Mouse (Mus musculus) forebrain, embryonic 14.5 days (tissue): Measurements from ENCODE around the gene Fars2. TPM values are rescaled to one million over a fixed set of nuclear protein-coding genes. Genes with fewer than 3 reads are reported as not detected.

ENCODE experiments used
- ATAC-seq: fragments of 200-750 bp; cut with Nextera tagmentation; 2 replicates; pipeline ENCODE4 v1.8.0; 2017; ENCODE audit warnings: mild to moderate bottlenecking, moderate library complexity
- DNase-seq: peaks from one replicate; pipeline ENCODE4 v3.0.0-alpha.2; 2015; ENCODE audit warnings: low spot score
- H3K27ac ChIP-seq: fragments of 300-500 bp; sonication (generic); 2 replicates; pipeline ENCODE4 v1.5.1; 2014; ENCODE audit warnings: low read depth, mild to moderate bottlenecking, control low read depth, low read length, moderate library complexity
- H3K27me3 ChIP-seq: fragments of 300-500 bp; sonication (generic); replicated peaks from 2 replicates; pipeline ENCODE4 v1.6.1; 2014; ENCODE audit warnings: low read length, control low read depth, mixed read lengths; ENCODE audit not compliant: control insufficient read depth, insufficient read depth
- H3K36me3 ChIP-seq: fragments of 300-500 bp; sonication (generic); 2 replicates; pipeline ENCODE4 v1.6.1; 2014; ENCODE audit warnings: low read length, control low read depth; ENCODE audit not compliant: control insufficient read depth, insufficient read depth
- H3K4me1 ChIP-seq: fragments of 300-500 bp; sonication (generic); 2 replicates; pipeline ENCODE4 v1.6.1; 2014; ENCODE audit warnings: antibody characterized with exemption, low read length, control low read depth; ENCODE audit not compliant: control insufficient read depth, insufficient read depth
- H3K4me2 ChIP-seq: fragments of 300-500 bp; sonication (generic); 2 replicates; pipeline ENCODE4 v1.6.1; 2014; ENCODE audit warnings: mild to moderate bottlenecking, control low read depth, low read length
- H3K4me3 ChIP-seq: fragments of 300-500 bp; sonication (generic); 2 replicates; pipeline ENCODE4 v1.5.1; 2014; ENCODE audit warnings: low read depth, low read length, control low read depth
- H3K9ac ChIP-seq: fragments of 300-500 bp; sonication (generic); 2 replicates; pipeline ENCODE4 v1.6.1; 2014; ENCODE audit warnings: mild to moderate bottlenecking, low read length, control low read depth, moderate library complexity
- H3K9me3 ChIP-seq: fragments of 300-500 bp; sonication (generic); replicated peaks from 2 replicates; pipeline ENCODE4 v1.6.1; 2016; ENCODE audit warnings: low read length, control low read depth, mixed read lengths; ENCODE audit not compliant: control insufficient read depth
- WGBS: fragments of 180-500 bp; shearing (Covaris S2); extraction: QIAGEN DNeasy Blood & Tissue Kit; methylation state at CpG from one replicate; pipeline ENCODE4 v1.1.7; 2014; 5-methylcytosine and 5-hydroxymethylcytosine counted together
- polyA plus RNA-seq: library from polyadenylated mRNA; unstranded; fragments of >200 nt; fragmentation: Nextera tagmentation; extraction: Ambion mirVana; gene quantifications from 2 replicates; pipeline ENCODE4 v1.2.1, GENCODE M21; 2014

The Fars2 gene
- 31.1 and 35.5 TPM in 2 replicates for polyA plus RNA-seq

DNA sequence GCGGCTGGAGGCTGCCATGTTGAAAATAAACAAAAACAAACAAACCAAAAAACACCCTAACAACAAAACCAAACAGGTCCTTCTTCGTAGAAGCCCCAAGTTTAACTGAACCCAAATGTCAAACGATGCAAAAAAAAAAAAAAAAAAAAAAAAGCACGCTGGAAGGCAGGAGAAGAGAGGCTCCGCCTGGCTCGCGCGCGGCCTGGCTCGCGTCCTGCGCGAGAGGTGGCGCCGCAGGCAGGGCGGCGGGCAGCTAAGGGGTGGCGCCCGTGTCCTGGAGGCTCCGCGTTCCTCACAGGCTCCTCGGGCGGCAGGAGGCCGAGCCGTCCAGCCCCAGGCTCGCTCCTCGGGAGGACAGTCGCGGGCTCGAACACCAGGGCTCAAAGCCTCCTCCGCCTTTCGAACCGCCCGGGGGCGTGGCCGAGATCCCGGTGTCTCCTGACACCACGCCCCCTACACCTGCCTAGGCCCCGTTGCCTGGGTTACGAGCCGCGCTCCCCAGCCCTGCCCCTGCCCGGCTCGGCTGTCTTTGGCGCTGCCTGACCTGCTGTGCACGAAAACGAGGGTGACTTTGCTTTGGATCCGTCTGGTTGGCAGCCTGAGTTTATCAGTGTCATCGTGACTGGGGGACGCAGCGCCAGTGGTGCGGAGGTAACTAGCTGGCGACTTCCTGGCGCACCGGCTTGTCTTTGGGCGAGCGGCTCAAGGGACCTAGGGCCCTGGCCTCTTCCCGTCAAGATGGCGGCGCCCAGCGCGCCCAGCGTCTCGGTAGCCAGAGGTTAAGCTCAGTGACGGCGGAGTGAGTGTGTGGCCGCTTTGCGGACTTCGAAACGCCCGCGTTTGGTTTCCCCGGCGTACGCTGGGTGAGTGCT, at the start of gene Fars2, which contains the start of gene Lyrm4:
Fars2 (plus strand) TSS at position 270 of the 872 bp plus-strand sequence.
Lyrm4 (minus strand) TSS at position 384 of the 872 bp plus-strand sequence.
- ATAC-seq = peak; percentile 99
- Histone ChIP-seq H3K27me3 (no peaks in the 10 kb centered on the region), H3K9me3 (no peaks in the 10 kb centered on the region), H3K4me1 (peaks cover 10% of the 10 kb centered on the region; the same call in 1 of the 2 replicates), H3K4me3 (peak within 1 kb of the TSS; percentile 53), H3K9ac (peak within 1 kb of the TSS; percentile 74), H3K36me3 (no peaks in the 10 kb centered on the region), H3K27ac (peak within 1 kb of the TSS; percentile 96), H3K4me2 (peak within 1 kb of the TSS; percentile 89)
- DNase-seq = peak; percentile 97
- under 1% methylated on average over 74 of the region's 75 CpGs for WGBS

DNA sequence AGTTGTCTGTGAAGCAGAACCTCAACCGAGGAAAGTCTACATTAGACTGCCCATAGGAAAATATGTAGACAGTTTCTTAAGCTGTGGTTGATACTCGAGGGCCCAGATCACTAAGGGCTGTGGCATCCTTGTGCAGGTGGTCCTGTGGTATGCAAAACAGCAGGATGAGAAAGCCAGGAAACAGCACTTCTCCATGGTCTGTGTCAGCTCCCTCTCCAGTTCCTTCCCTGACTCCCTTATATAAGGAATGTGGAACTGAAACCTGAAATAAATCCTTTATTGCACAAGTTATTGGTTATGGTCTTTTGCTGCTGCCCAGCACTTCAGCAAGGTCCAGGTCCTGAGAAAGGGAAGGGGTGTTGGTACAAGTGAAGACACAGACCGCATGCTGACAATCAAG, 42.7 kb upstream of the Fars2 start:
- ATAC-seq = no peak
- H3K27ac ChIP-seq = no peak overlapping the region
- WGBS = 82% methylated on average over 3 of the region's 3 CpGs
- no peak for DNase-seq
- H3K9me3 ChIP-seq = no peaks in the 10 kb centered on the region
- H3K4me2 ChIP-seq = no peak overlapping the region
- no peak overlapping the region for H3K9ac ChIP-seq
- H3K4me1 ChIP-seq = no peaks in the 10 kb centered on the region
- H3K36me3 ChIP-seq = no peaks in the 10 kb centered on the region
- H3K4me3 ChIP-seq = no peak overlapping the region
- no peaks in the 10 kb centered on the region for H3K27me3 ChIP-seq

DNA sequence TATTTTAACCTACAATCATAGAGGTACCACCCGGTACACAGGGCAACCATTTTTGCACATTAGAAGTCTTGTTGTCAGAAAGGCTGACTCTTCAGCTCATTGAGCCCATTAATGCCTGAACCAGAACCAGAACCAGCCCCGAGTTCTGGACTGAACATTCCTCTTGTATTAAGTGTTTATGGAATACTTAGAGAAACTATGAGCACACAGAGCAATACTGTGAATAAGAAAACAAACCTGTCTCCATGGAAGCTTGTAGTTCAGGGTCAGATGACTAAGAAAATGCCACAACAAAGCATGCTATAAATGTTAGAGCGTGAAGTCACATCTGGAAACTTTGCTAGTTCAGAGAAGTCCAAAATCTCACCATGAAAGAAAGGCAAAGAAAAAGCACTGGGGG, 35.6 kb upstream of the Fars2 start:
- Histone ChIP-seq H3K27me3 (no peaks in the 10 kb centered on the region), H3K27ac (no peak overlapping the region), H3K4me2 (no peak overlapping the region), H3K4me3 (no peak overlapping the region), H3K4me1 (no peaks in the 10 kb centered on the region), H3K9me3 (no peaks in the 10 kb centered on the region), H3K36me3 (no peaks in the 10 kb centered on the region), H3K9ac (no peak overlapping the region)
- WGBS = 96% methylated on average over 3 of the region's 3 CpGs
- ATAC-seq = no peak
- no peak for DNase-seq

DNA sequence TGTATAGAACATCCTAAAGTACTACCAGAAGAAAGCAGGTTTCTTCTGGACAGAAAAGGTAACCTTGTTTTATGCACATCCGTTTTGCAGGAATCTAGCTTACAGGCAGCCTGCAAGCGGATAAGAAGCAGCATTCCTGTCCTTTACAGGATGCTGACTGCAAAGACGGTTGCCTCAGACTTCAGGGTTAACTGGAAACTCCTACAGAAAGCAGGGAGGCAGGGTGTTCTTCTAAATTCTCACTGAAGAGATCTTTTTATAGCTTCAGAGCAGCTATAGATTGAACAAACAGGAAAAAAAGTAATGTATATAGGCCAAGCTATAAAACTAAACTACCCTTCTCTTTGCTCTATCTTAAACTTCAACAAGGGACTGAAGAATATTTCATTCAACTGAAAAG, 32.5 kb upstream of the Fars2 start:
- Histone ChIP-seq H3K9ac (no peak overlapping the region), H3K36me3 (peaks cover 12% of the 10 kb centered on the region; the same call in 1 of the 2 replicates), H3K9me3 (no peaks in the 10 kb centered on the region), H3K4me1 (no peaks in the 10 kb centered on the region), H3K27ac (no peak overlapping the region), H3K27me3 (no peaks in the 10 kb centered on the region), H3K4me3 (no peak overlapping the region), H3K4me2 (no peak overlapping the region)
- 86% methylated on average over 3 of the region's 3 CpGs for WGBS
- no peak for DNase-seq
- no peak for ATAC-seq

DNA sequence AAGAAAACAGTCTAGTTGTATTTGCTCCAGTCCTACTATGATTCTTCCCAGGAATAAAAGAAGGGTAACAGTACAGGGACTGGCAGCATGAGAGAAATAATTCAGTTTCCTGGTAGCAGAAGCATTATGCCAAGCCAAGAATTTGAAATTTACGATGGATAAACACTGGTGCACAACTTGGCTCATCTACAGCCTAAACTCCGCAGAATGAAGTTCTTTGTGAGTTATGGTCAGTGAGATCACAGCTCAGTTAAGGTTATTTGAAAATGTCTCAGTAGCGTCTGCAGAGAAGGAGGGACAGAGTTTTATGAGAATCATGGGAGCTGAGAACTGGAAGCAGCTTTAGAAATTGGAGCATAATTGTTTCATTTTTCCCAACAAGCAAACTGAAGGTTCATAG, 31.2 kb upstream of the Fars2 start:
- DNase-seq (no peak), ATAC-seq (no peak)
- H3K4me1 ChIP-seq = no peaks in the 10 kb centered on the region
- no peaks in the 10 kb centered on the region for H3K27me3 ChIP-seq
- no peak overlapping the region for H3K4me3 ChIP-seq
- H3K4me2 ChIP-seq = no peak overlapping the region
- peaks cover 15% of the 10 kb centered on the region; the same call in 1 of the 2 replicates for H3K36me3 ChIP-seq
- no peaks in the 10 kb centered on the region for H3K9me3 ChIP-seq
- H3K9ac ChIP-seq = no peak overlapping the region
- WGBS = 89% methylated on average over 3 of the region's 3 CpGs
- no peak overlapping the region for H3K27ac ChIP-seq

DNA sequence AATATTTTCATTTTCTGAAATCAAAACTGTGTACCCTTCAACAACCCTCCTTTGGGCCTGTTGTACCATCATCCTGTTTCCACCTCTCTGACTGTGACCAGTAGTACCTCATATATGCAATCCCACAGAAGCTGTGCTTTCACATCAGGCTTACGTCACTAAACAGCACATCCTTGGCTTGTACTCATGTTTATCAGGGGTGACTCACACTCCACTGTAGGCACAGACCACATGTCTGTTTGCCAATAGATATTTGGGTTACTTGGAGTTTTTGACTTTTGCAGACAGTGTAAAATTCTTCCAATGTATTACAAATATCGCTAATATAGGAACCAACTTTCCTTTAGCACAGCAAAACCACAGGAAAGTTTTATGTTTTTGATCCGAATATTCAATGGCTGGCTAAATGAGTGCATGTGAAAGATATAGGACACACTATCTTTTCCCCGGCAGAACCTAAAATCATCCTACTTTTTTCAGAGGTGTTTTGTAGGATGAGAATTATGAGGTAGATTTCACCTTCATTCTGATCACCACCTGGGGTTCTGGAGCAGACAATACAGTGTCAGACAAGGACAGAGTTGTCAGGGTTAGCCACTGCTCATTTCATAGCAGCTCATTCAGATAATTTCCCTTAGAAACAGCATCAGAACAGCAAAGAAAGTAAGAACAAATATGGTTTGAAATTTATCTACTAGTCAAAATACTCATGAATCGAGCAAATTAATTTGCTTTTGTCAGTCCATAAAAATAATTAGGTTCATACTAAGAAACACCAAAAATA, 30.4 kb upstream of the Fars2 start:
- Histone ChIP-seq H3K4me2 (no peak overlapping the region), H3K36me3 (peaks cover 18% of the 10 kb centered on the region), H3K27ac (no peak overlapping the region), H3K9ac (no peak overlapping the region), H3K4me3 (no peak overlapping the region), H3K4me1 (no peaks in the 10 kb centered on the region), H3K27me3 (no peaks in the 10 kb centered on the region), H3K9me3 (no peaks in the 10 kb centered on the region)
- ATAC-seq (no peak), DNase-seq (no peak)
- WGBS = 93% methylated on average over 5 of the region's 5 CpGs

DNA sequence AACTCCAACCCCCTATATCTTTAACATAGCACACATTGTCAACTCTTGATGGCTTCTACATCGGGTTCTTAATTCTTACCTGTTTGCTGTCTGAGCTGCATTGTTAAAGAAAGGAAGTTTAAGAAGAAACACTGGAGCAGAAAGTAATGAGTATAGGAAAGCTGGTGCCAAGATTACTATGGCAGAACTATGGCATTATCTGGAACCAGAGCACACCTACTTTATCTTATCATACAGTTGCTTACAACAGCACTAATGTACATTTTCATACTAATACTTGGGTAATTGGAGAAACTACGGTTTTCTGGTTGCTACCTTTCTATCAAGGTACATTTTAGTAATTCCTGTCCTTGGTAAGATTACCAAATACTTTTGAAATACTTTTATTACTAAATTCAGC, 29.8 kb upstream of the Fars2 start:
- no peak overlapping the region for H3K27ac ChIP-seq
- H3K4me2 ChIP-seq = no peak overlapping the region
- H3K27me3 ChIP-seq = no peaks in the 10 kb centered on the region
- 92% methylated on average over 2 of the region's 2 CpGs for WGBS
- H3K4me1 ChIP-seq = no peaks in the 10 kb centered on the region
- no peak overlapping the region for H3K9ac ChIP-seq
- no peak overlapping the region for H3K4me3 ChIP-seq
- H3K9me3 ChIP-seq = no peaks in the 10 kb centered on the region
- no peak for DNase-seq
- H3K36me3 ChIP-seq = peaks cover 23% of the 10 kb centered on the region
- no peak for ATAC-seq

DNA sequence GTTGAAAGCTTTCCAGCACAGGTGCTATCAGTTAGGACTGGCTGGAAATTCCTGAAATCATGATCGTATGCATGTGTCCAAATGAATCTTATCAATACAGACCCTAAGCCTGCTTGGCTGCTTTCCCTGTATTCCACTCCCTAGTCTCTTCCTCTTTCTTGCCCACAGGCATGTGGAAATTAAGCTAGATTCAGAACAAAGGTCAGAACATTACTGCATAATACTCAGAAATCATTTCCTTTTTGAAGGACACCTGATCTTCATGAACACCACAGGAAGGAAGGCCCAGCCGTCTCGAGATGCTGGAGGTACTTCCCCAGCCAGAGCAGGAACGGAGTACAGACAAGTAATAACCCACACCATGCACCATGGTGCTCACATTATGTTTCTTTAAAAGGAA, 29.0 kb upstream of the Fars2 start:
- DNase-seq (no peak), ATAC-seq (no peak)
- H3K9ac ChIP-seq = no peak overlapping the region
- 90% methylated on average over 4 of the region's 4 CpGs for WGBS
- no peak overlapping the region for H3K4me3 ChIP-seq
- H3K9me3 ChIP-seq = no peaks in the 10 kb centered on the region
- H3K36me3 ChIP-seq = peaks cover 23% of the 10 kb centered on the region
- no peaks in the 10 kb centered on the region for H3K4me1 ChIP-seq
- H3K27ac ChIP-seq = no peak overlapping the region
- no peaks in the 10 kb centered on the region for H3K27me3 ChIP-seq
- H3K4me2 ChIP-seq = no peak overlapping the region
